Mouse (Mus musculus) liver, embryonic 16.5 days (tissue): Measurements from ENCODE around the gene Tob1. TPM values are rescaled to one million over a fixed set of nuclear protein-coding genes. Genes with fewer than 3 reads are reported as not detected.

ENCODE experiments used
- ATAC-seq: fragments of 200-750 bp; cut with Nextera tagmentation; 2 replicates; pipeline ENCODE4 v1.8.0; 2017; ENCODE audit warnings: low read depth, mild to moderate bottlenecking, moderate number of reproducible peaks, moderate library complexity
- H3K27ac ChIP-seq: fragments of 300-500 bp; sonication (generic); 2 replicates; pipeline ENCODE4 v1.5.1; 2014; ENCODE audit warnings: mild to moderate bottlenecking, low read length
- H3K27me3 ChIP-seq: fragments of 300-500 bp; sonication (generic); 2 replicates; pipeline ENCODE4 v1.6.1; 2014; ENCODE audit warnings: low read depth, low read length, mixed read lengths; ENCODE audit not compliant: control insufficient read depth, insufficient read depth
- H3K36me3 ChIP-seq: fragments of 300-500 bp; sonication (generic); 2 replicates; pipeline ENCODE4 v1.6.1; 2014; ENCODE audit warnings: mild to moderate bottlenecking; ENCODE audit not compliant: control insufficient read depth, insufficient read depth
- H3K4me1 ChIP-seq: fragments of 300-500 bp; sonication (generic); 2 replicates; pipeline ENCODE4 v1.6.1; 2014; ENCODE audit warnings: low read depth, low read length, mixed read lengths; ENCODE audit not compliant: control insufficient read depth
- H3K4me2 ChIP-seq: fragments of 300-500 bp; sonication (generic); 2 replicates; pipeline ENCODE4 v1.6.1; 2014; ENCODE audit warnings: low read depth, low read length, mixed read lengths
- H3K4me3 ChIP-seq: fragments of 300-500 bp; sonication (generic); 2 replicates; pipeline ENCODE4 v1.5.1; 2014; ENCODE audit warnings: low read depth, mild to moderate bottlenecking, low read length
- H3K9ac ChIP-seq: fragments of 300-500 bp; sonication (generic); 2 replicates; pipeline ENCODE4 v1.6.1; 2014; ENCODE audit warnings: low read depth, low read length
- H3K9me3 ChIP-seq: fragments of 300-500 bp; sonication (generic); replicated peaks from 2 replicates; pipeline ENCODE4 v1.6.1; 2016; ENCODE audit warnings: low read length; ENCODE audit not compliant: control insufficient read depth
- WGBS: fragments of 180-500 bp; shearing (Covaris S2); extraction: QIAGEN DNeasy Blood & Tissue Kit; methylation state at CpG from one replicate; pipeline ENCODE4 v1.1.7; 2014; ENCODE audit not compliant: insufficient replicate concordance; 5-methylcytosine and 5-hydroxymethylcytosine counted together
- polyA plus RNA-seq: library from polyadenylated mRNA; unstranded; fragments of >200 nt; fragmentation: Nextera tagmentation; extraction: Ambion mirVana; gene quantifications from 2 replicates; pipeline ENCODE4 v1.2.1, GENCODE M21; 2015

Tob1 gene
- 11.6 and 11.8 TPM in 2 replicates for polyA plus RNA-seq

DNA sequence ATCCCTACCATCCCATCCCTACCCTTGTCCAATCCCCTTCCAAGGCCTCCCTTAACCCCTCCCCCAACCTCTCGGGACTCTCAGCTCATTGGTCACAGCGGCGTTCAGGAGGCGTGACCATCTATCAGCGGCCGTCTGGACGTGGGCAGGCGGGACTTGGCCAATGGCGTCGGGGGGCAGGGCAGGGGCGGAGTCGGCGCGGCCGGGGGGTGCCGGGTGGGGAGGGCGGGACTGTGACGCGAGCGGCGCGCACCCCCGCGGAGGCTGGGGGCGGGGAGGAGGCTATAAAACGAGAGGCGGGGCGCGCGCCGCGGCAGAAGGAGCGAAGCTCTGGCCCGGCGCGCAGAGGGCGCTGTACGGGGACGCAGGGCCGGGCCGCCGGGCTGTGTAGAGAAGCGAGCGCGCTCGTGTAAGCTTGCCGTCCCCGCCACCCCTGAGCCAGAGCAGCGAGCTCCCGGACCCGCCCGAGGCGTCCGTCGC is at the start of gene Tob1:
Tob1 (plus strand) TSS at position 331 of the 480 bp plus-strand sequence.
- Histone ChIP-seq H3K27me3 (no peaks in the 10 kb centered on the region), H3K9ac (peak within 1 kb of the TSS; percentile 97), H3K36me3 (peaks cover 11% of the 10 kb centered on the region), H3K9me3 (no peaks in the 10 kb centered on the region), H3K4me3 (peak within 1 kb of the TSS; percentile 98), H3K4me1 (peaks cover 8% of the 10 kb centered on the region), H3K27ac (peak within 1 kb of the TSS; percentile 95), H3K4me2 (peak within 1 kb of the TSS; percentile 100)
- ATAC-seq = peak; percentile 93
- WGBS = 0% methylated on average over 34 of the region's 55 CpGs

- H3K4me1 ChIP-seq = peaks cover 10% of the 10 kb centered on the region
- peak; percentile 61 for ATAC-seq
- H3K9ac ChIP-seq = no peak overlapping the region
- H3K27ac ChIP-seq = peak overlapping the region; percentile 71
- no peaks in the 10 kb centered on the region for H3K36me3 ChIP-seq
- WGBS = 59% methylated on average over 11 of the region's 11 CpGs
- H3K9me3 ChIP-seq = no peaks in the 10 kb centered on the region
- H3K4me2 ChIP-seq = no peak overlapping the region
- no peak overlapping the region for H3K4me3 ChIP-seq
- H3K27me3 ChIP-seq = no peaks in the 10 kb centered on the region; the same call in 1 of the 2 replicates
Observed at GRCm38 (mm10) chr11:94161867-94162581, 49.2 kb upstream of the Tob1 start.

DNA sequence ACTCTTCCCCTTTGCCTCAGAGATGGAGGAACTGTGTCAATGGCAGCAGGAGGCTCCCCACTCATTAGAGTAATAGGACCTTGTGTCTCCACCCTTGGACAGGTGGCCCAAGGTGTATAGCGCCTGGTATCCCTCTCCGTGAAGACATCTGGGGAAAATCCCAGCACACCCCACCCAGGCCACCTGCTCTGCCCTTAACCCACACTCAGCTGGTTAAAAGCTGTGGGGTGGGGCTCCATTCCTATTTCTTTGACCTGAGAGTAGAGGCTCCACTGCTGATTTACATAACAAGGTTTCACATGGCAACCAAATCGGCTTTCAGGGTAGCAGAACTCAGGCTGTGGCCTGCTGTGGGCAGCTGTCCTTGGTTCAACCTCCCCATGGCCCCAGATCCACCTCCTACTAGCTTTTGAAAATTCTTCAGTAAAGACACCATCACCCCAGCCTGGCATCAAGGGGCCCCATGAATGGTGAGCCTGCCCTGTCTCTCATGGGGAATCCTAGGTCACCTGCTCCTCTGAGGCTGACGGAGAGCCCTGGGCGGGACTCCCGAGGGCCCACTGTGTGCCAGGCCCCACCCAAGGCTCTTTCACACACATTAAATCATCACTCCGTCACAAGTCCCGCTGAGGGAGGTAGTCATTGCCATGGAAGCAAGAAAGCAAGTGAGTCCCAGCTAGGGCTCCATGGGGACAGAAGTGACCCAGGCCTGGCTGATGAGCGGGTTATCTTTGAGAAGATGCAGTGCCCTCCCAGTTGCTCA is 48.1 kb upstream of the Tob1 start:
- 70% methylated on average over 9 of the region's 9 CpGs for WGBS
- H3K4me3 ChIP-seq = no peak overlapping the region
- H3K27me3 ChIP-seq = no peaks in the 10 kb centered on the region
- H3K27ac ChIP-seq = no peak overlapping the region
- peaks cover 10% of the 10 kb centered on the region for H3K4me1 ChIP-seq
- H3K36me3 ChIP-seq = no peaks in the 10 kb centered on the region
- H3K9ac ChIP-seq = no peak overlapping the region
- ATAC-seq = no peak
- H3K4me2 ChIP-seq = no peak overlapping the region
- H3K9me3 ChIP-seq = no peaks in the 10 kb centered on the region

DNA sequence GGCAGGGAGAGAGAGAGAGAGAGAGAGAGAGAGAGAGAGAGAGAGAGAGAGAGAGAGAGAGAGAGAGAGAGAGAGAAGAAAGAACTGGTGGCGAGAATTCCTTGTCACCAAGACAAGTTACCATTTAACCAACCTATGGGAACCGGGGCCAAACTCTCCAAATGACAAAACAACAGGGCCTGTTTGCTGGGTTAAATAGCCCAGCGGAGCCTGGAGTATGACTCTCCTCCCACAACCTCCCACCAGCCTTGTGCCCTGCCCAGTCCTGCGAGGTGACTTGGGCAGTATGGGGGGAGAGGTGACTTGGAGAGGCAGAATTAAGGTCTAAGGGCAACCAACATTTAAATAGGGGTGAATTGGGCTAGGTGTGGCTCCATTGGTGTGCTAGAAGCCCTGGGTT is 45.5 kb upstream of the Tob1 start:
- no peaks in the 10 kb centered on the region for H3K36me3 ChIP-seq
- H3K27me3 ChIP-seq = no peaks in the 10 kb centered on the region
- H3K9me3 ChIP-seq = no peaks in the 10 kb centered on the region
- no peak overlapping the region for H3K4me3 ChIP-seq
- H3K4me2 ChIP-seq = no peak overlapping the region
- ATAC-seq = no peak
- H3K9ac ChIP-seq = no peak overlapping the region
- no peak overlapping the region for H3K27ac ChIP-seq
- WGBS = 49% methylated on average over 4 of the region's 4 CpGs
- H3K4me1 ChIP-seq = peaks cover 10% of the 10 kb centered on the region

- no peak overlapping the region for H3K27ac ChIP-seq
- ATAC-seq = no peak
- H3K4me2 ChIP-seq = no peak overlapping the region
- WGBS = 44% methylated on average over 5 of the region's 5 CpGs
- H3K9me3 ChIP-seq = no peaks in the 10 kb centered on the region
- no peaks in the 10 kb centered on the region for H3K27me3 ChIP-seq
- H3K9ac ChIP-seq = no peak overlapping the region
- H3K4me3 ChIP-seq = no peak overlapping the region
- H3K4me1 ChIP-seq = no peaks in the 10 kb centered on the region; the same call in 1 of the 2 replicates
- no peaks in the 10 kb centered on the region for H3K36me3 ChIP-seq
Observed at GRCm38 (mm10) chr11:94168238-94168637, 43.0 kb upstream of the Tob1 start.

DNA sequence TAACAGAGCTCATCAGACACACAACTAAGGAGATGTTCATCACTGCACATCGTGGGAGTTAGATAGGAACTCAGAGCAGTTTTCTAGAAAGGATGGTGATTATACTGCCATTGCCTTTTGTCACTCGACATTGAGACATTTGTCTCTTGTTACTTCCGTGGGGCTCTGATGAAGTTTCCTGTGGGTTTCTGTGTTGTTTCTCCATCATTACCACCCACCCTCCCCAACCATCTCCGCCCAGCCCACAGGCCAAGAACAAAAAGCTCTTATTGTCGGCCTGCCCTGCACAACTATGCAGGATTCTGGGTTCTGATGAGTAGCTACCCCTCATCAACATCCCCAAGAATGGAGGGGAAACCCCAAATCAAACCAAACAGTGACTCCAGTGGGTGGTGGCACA is 41.7 kb upstream of the Tob1 start:
- WGBS = 46% methylated on average over 5 of the region's 5 CpGs

DNA sequence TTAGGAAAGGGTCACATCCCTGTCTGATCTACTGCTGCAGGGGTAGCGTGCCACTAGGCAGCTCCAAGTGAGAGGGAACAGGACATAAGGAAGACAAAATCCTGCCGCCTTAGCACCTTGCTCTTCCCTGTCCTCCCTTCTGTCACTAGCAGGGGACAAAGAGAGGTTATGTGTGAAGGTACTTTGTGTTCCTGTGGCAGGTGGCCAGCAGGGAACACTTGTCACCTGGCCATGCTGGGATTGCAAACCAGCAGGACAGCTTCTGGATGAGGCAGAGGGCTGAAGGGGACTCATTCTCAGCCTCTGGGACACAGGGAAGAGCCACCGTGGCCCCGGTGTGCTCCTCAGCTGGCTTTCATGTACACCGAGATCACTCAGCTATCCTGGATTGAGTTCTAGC is 39.6 kb upstream of the Tob1 start:
- no peaks in the 10 kb centered on the region for H3K27me3 ChIP-seq
- H3K9me3 ChIP-seq = no peaks in the 10 kb centered on the region
- H3K4me1 ChIP-seq = peaks cover 3% of the 10 kb centered on the region; the same call in 1 of the 2 replicates
- no peaks in the 10 kb centered on the region for H3K36me3 ChIP-seq
- H3K9ac ChIP-seq = no peak overlapping the region
- H3K27ac ChIP-seq = no peak overlapping the region
- no peak overlapping the region for H3K4me2 ChIP-seq
- 75% methylated on average over 5 of the region's 5 CpGs for WGBS
- ATAC-seq = no peak
- H3K4me3 ChIP-seq = no peak overlapping the region

More for the DNA sequence above, 41.7 kb upstream of the Tob1 start:
- no peak overlapping the region for H3K9ac ChIP-seq
- no peaks in the 10 kb centered on the region for H3K9me3 ChIP-seq
- H3K36me3 ChIP-seq = no peaks in the 10 kb centered on the region
- H3K4me2 ChIP-seq = no peak overlapping the region
- no peaks in the 10 kb centered on the region for H3K27me3 ChIP-seq
- H3K4me3 ChIP-seq = no peak overlapping the region
- no peak for ATAC-seq
- H3K27ac ChIP-seq = no peak overlapping the region
- peaks cover 3% of the 10 kb centered on the region; the same call in 1 of the 2 replicates for H3K4me1 ChIP-seq

GRCm38 (mm10) chr11:94172186-94172585 is 39.1 kb upstream of the Tob1 start:
- Histone ChIP-seq H3K27me3 (no peaks in the 10 kb centered on the region), H3K9ac (no peak overlapping the region), H3K9me3 (no peaks in the 10 kb centered on the region), H3K4me2 (no peak overlapping the region), H3K4me3 (no peak overlapping the region), H3K27ac (no peak overlapping the region), H3K4me1 (peaks cover 3% of the 10 kb centered on the region; the same call in 1 of the 2 replicates), H3K36me3 (no peaks in the 10 kb centered on the region)
- WGBS = 59% methylated on average over 9 of the region's 9 CpGs
- ATAC-seq = no peak

DNA sequence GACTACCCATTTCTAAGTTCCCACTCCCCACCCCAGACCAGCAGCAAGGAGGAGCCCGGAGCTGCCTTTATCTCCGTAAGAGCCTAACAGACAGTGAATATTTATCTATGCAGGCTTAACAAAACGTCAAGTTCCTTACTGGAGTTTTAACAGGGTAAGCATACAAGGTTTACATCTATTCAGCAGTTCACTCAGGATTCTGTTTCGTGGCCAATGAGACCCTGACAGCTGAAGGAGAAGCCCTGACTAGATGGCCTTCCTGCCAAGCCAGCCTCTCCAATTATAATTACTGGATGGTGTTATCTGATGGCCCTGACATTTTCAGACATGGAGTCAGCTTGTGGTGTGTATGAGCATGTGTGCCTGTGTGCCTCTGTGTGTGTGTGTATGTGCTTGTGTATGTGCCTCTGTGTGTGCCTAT is 37.5 kb upstream of the Tob1 start:
- 0 out of 2 replicates have a peak, but pooled peaks have one; percentile 24 for ATAC-seq

More for the DNA sequence above, 37.5 kb upstream of the Tob1 start:
- no peak overlapping the region for H3K4me3 ChIP-seq
- no peaks in the 10 kb centered on the region for H3K27me3 ChIP-seq
- H3K27ac ChIP-seq = no peak overlapping the region
- H3K4me1 ChIP-seq = peaks cover 3% of the 10 kb centered on the region; the same call in 1 of the 2 replicates
- H3K36me3 ChIP-seq = no peaks in the 10 kb centered on the region
- 19% methylated on average over 4 of the region's 4 CpGs for WGBS
- no peak overlapping the region for H3K9ac ChIP-seq
- no peaks in the 10 kb centered on the region for H3K9me3 ChIP-seq
- H3K4me2 ChIP-seq = no peak overlapping the region
